Mouse (Mus musculus) urinary bladder, postnatal 10 days (tissue): ENCODE data around the gene Prrg2.

Experiments
- DNase-seq: peaks from one replicate; pipeline ENCODE4 v3.0.0; 2022; ENCODE audit warnings: low spot score

The Prrg2 gene

GRCm38 (mm10) chr7:45008411-45008810 lies 54.1 kb downstream of the Prrg2 start:
- DNase-seq = no peak

GRCm38 (mm10) chr7:45007846-45008245 lies 54.6 kb downstream of the Prrg2 start:
- DNase-seq = no peak

GRCm38 (mm10) chr7:45007141-45007540 lies 55.3 kb downstream of the Prrg2 start:
- DNase-seq = no peak

GRCm38 (mm10) chr7:45006503-45006902 lies 56.0 kb downstream of the Prrg2 start:
- no peak for DNase-seq

- DNase-seq = no peak
Measured at GRCm38 (mm10) chr7:45005321-45005992, 57.0 kb downstream of the Prrg2 start.

- no peak for DNase-seq
Measured at GRCm38 (mm10) chr7:45004546-45004945, 57.9 kb downstream of the Prrg2 start.
